Mouse (Mus musculus) forebrain, embryonic 14.5 days (tissue): ENCODE data around the gene Rbfox3. TPM values are rescaled to one million over a fixed set of nuclear protein-coding genes. Genes with fewer than 3 reads are reported as not detected.

Experiments used
- ATAC-seq: fragments of 200-750 bp; cut with Nextera tagmentation; 2 replicates; pipeline ENCODE4 v1.8.0; 2017; ENCODE audit warnings: mild to moderate bottlenecking, moderate library complexity
- DNase-seq: peaks from one replicate; pipeline ENCODE4 v3.0.0-alpha.2; 2015; ENCODE audit warnings: low spot score
- H3K27ac ChIP-seq: fragments of 300-500 bp; sonication (generic); 2 replicates; pipeline ENCODE4 v1.5.1; 2014; ENCODE audit warnings: low read depth, mild to moderate bottlenecking, control low read depth, low read length, moderate library complexity
- H3K27me3 ChIP-seq: fragments of 300-500 bp; sonication (generic); replicated peaks from 2 replicates; pipeline ENCODE4 v1.6.1; 2014; ENCODE audit warnings: low read length, control low read depth, mixed read lengths; ENCODE audit not compliant: control insufficient read depth, insufficient read depth
- H3K36me3 ChIP-seq: fragments of 300-500 bp; sonication (generic); 2 replicates; pipeline ENCODE4 v1.6.1; 2014; ENCODE audit warnings: low read length, control low read depth; ENCODE audit not compliant: control insufficient read depth, insufficient read depth
- H3K4me1 ChIP-seq: fragments of 300-500 bp; sonication (generic); 2 replicates; pipeline ENCODE4 v1.6.1; 2014; ENCODE audit warnings: antibody characterized with exemption, low read length, control low read depth; ENCODE audit not compliant: control insufficient read depth, insufficient read depth
- H3K4me2 ChIP-seq: fragments of 300-500 bp; sonication (generic); 2 replicates; pipeline ENCODE4 v1.6.1; 2014; ENCODE audit warnings: mild to moderate bottlenecking, control low read depth, low read length
- H3K4me3 ChIP-seq: fragments of 300-500 bp; sonication (generic); 2 replicates; pipeline ENCODE4 v1.5.1; 2014; ENCODE audit warnings: low read depth, low read length, control low read depth
- H3K9ac ChIP-seq: fragments of 300-500 bp; sonication (generic); 2 replicates; pipeline ENCODE4 v1.6.1; 2014; ENCODE audit warnings: mild to moderate bottlenecking, low read length, control low read depth, moderate library complexity
- H3K9me3 ChIP-seq: fragments of 300-500 bp; sonication (generic); replicated peaks from 2 replicates; pipeline ENCODE4 v1.6.1; 2016; ENCODE audit warnings: low read length, control low read depth, mixed read lengths; ENCODE audit not compliant: control insufficient read depth
- WGBS: fragments of 180-500 bp; shearing (Covaris S2); extraction: QIAGEN DNeasy Blood & Tissue Kit; methylation state at CpG from one replicate; pipeline ENCODE4 v1.1.7; 2014; 5-methylcytosine and 5-hydroxymethylcytosine counted together
- polyA plus RNA-seq: library from polyadenylated mRNA; unstranded; fragments of >200 nt; fragmentation: Nextera tagmentation; extraction: Ambion mirVana; gene quantifications from 2 replicates; pipeline ENCODE4 v1.2.1, GENCODE M21; 2014

Gene Rbfox3
- polyA plus RNA-seq, 1 experiment from 2014 or later = 28.2 TPM

- 14% methylated on average over 6 of the region's 6 CpGs for WGBS
- H3K27ac ChIP-seq = no peak overlapping the region
- H3K27me3 ChIP-seq = no peaks in the 10 kb centered on the region
- peak overlapping the region; percentile 40; the same call in 1 of the 2 replicates for H3K4me2 ChIP-seq
- H3K36me3 ChIP-seq = no peaks in the 10 kb centered on the region
- no peaks in the 10 kb centered on the region for H3K9me3 ChIP-seq
- no peak for ATAC-seq
- H3K9ac ChIP-seq = no peak overlapping the region
- H3K4me3 ChIP-seq = no peak overlapping the region
- H3K4me1 ChIP-seq = peaks cover 36% of the 10 kb centered on the region
- peak; percentile 83 for DNase-seq
Measured at GRCm38 (mm10) chr11:118740001-118740400, 171.4 kb downstream of the Rbfox3 start.

- H3K9me3 ChIP-seq = no peaks in the 10 kb centered on the region
- peak overlapping the region; percentile 65; the same call in 1 of the 2 replicates for H3K27ac ChIP-seq
- peak overlapping the region; percentile 40 for H3K4me2 ChIP-seq
- H3K9ac ChIP-seq = peak overlapping the region; percentile 25; the same call in 1 of the 2 replicates
- DNase-seq = peak; percentile 93
- no peak overlapping the region for H3K4me3 ChIP-seq
- H3K4me1 ChIP-seq = peaks cover 28% of the 10 kb centered on the region
- H3K27me3 ChIP-seq = no peaks in the 10 kb centered on the region
- peak; percentile 65 for ATAC-seq
- no peaks in the 10 kb centered on the region for H3K36me3 ChIP-seq
- 8% methylated on average over 23 of the region's 23 CpGs for WGBS
Measured at GRCm38 (mm10) chr11:118738855-118739832, 172.3 kb downstream of the Rbfox3 start.

- no peak for DNase-seq
- Histone ChIP-seq H3K4me1 (peaks cover 23% of the 10 kb centered on the region; the same call in 1 of the 2 replicates), H3K36me3 (no peaks in the 10 kb centered on the region), H3K4me2 (no peak overlapping the region), H3K27me3 (no peaks in the 10 kb centered on the region), H3K9me3 (no peaks in the 10 kb centered on the region), H3K27ac (no peak overlapping the region), H3K4me3 (no peak overlapping the region), H3K9ac (no peak overlapping the region)
- 39% methylated on average over 7 of the region's 7 CpGs for WGBS
- no peak for ATAC-seq
Measured at GRCm38 (mm10) chr11:118738323-118738722, 173.1 kb downstream of the Rbfox3 start.

GRCm38 (mm10) chr11:118737821-118738220 is 173.6 kb downstream of the Rbfox3 start:
- no peak for DNase-seq
- ATAC-seq = no peak
- H3K27me3 ChIP-seq = no peaks in the 10 kb centered on the region
- no peak overlapping the region for H3K4me3 ChIP-seq
- H3K9me3 ChIP-seq = no peaks in the 10 kb centered on the region
- no peak overlapping the region for H3K4me2 ChIP-seq
- no peak overlapping the region for H3K27ac ChIP-seq
- no peak overlapping the region for H3K9ac ChIP-seq
- no peaks in the 10 kb centered on the region for H3K36me3 ChIP-seq
- peaks cover 23% of the 10 kb centered on the region; the same call in 1 of the 2 replicates for H3K4me1 ChIP-seq
- whole genome bisulfite sequencing = 61% methylated on average over 3 of the region's 3 CpGs

GRCm38 (mm10) chr11:118736993-118737392 is 174.4 kb downstream of the Rbfox3 start:
- no peak for DNase-seq
- H3K4me1 ChIP-seq = peaks cover 18% of the 10 kb centered on the region; the same call in 1 of the 2 replicates
- H3K27me3 ChIP-seq = no peaks in the 10 kb centered on the region
- H3K9ac ChIP-seq = no peak overlapping the region
- no peak for ATAC-seq
- WGBS = 83% methylated on average over 4 of the region's 4 CpGs
- H3K4me3 ChIP-seq = no peak overlapping the region
- H3K27ac ChIP-seq = no peak overlapping the region
- H3K36me3 ChIP-seq = no peaks in the 10 kb centered on the region
- no peak overlapping the region for H3K4me2 ChIP-seq
- H3K9me3 ChIP-seq = no peaks in the 10 kb centered on the region

- no peak overlapping the region for H3K27ac ChIP-seq
Measured at GRCm38 (mm10) chr11:118731655-118732054, 179.7 kb downstream of the Rbfox3 start.

GRCm38 (mm10) chr11:118729373-118729772 is 182.0 kb downstream of the Rbfox3 start:
- no peak overlapping the region for H3K4me2 ChIP-seq
- peaks cover 10% of the 10 kb centered on the region for H3K4me1 ChIP-seq
- no peak overlapping the region for H3K9ac ChIP-seq
- 43% methylated on average over 8 of the region's 8 CpGs for WGBS
- DNase-seq (peak; percentile 52), ATAC-seq (peak; percentile 55; the same call in 1 of the 2 replicates)
- no peak overlapping the region for H3K4me3 ChIP-seq
- no peaks in the 10 kb centered on the region for H3K9me3 ChIP-seq
- H3K27ac ChIP-seq = peak overlapping the region; percentile 27; the same call in 1 of the 2 replicates
- H3K36me3 ChIP-seq = no peaks in the 10 kb centered on the region
- no peaks in the 10 kb centered on the region for H3K27me3 ChIP-seq

More at GRCm38 (mm10) chr11:118731655-118732054, 179.7 kb downstream of the Rbfox3 start:
- no peak for ATAC-seq
- Histone ChIP-seq H3K4me2 (no peak overlapping the region), H3K9me3 (no peaks in the 10 kb centered on the region), H3K4me3 (no peak overlapping the region), H3K27me3 (no peaks in the 10 kb centered on the region), H3K9ac (no peak overlapping the region), H3K36me3 (no peaks in the 10 kb centered on the region), H3K4me1 (peaks cover 12% of the 10 kb centered on the region)
- 92% methylated on average over 5 of the region's 5 CpGs for WGBS
- DNase-seq = no peak

GRCm38 (mm10) chr11:118728797-118729196 is 182.6 kb downstream of the Rbfox3 start:
- Histone ChIP-seq H3K4me3 (no peak overlapping the region), H3K27ac (no peak overlapping the region), H3K27me3 (no peaks in the 10 kb centered on the region), H3K4me2 (no peak overlapping the region), H3K36me3 (no peaks in the 10 kb centered on the region), H3K9ac (no peak overlapping the region), H3K4me1 (peaks cover 10% of the 10 kb centered on the region), H3K9me3 (no peaks in the 10 kb centered on the region)
- DNase-seq (no peak), ATAC-seq (no peak)
- WGBS = 75% methylated on average over 12 of the region's 12 CpGs

- H3K9me3 ChIP-seq = no peaks in the 10 kb centered on the region
- H3K9ac ChIP-seq = no peak overlapping the region
- no peak overlapping the region for H3K4me3 ChIP-seq
- H3K4me1 ChIP-seq = peaks cover 10% of the 10 kb centered on the region
- H3K4me2 ChIP-seq = no peak overlapping the region
- DNase-seq (no peak), ATAC-seq (no peak)
- WGBS = 23% methylated on average over 8 of the region's 8 CpGs
- H3K27ac ChIP-seq = no peak overlapping the region
- no peaks in the 10 kb centered on the region for H3K27me3 ChIP-seq
- H3K36me3 ChIP-seq = no peaks in the 10 kb centered on the region
Measured at GRCm38 (mm10) chr11:118728083-118728551, 183.3 kb downstream of the Rbfox3 start.
